Mouse (Mus musculus): Measurements from ENCODE around the gene Fbxl19. TPM values are rescaled to one million over a fixed set of nuclear protein-coding genes. Genes with fewer than 3 reads are reported as not detected.
A peak's percentile ranks its signal among the peaks of the same experiment; 100 is the strongest.

The Fbxl19 gene
- polyA plus RNA-seq (2014; fragmentation: Nextera tagmentation; extraction: Ambion mirVana), result 5.3 and 5.6 TPM in 2 replicates

- Histone ChIP-seq H3K27me3 (ENCODE audit: insufficient read depth, low read length) (no peaks in the 10 kb centered on the region), H3K9ac (peak within 1 kb of the TSS; percentile 61), H3K4me1 (ENCODE audit: insufficient read depth) (peaks cover 8% of the 10 kb centered on the region; the same call in 1 of the 2 replicates), H3K36me3 (ENCODE audit: insufficient read depth) (peaks cover 18% of the 10 kb centered on the region), H3K4me2 (peak within 1 kb of the TSS; percentile 86), H3K4me3 (ENCODE audit: low read depth, low read length) (peak within 1 kb of the TSS; percentile 67), H3K27ac (ENCODE audit: low read depth) (peak within 1 kb of the TSS; percentile 86), H3K9me3 (ENCODE audit: low read depth, low read length) (no peaks in the 10 kb centered on the region)
- WGBS, result under 1% methylated on average over 26 of the region's 26 CpGs
- TF ChIP-seq CTCF (IDR thresholded peaks at IDR 0.05; ENCODE audit: low read depth), result peak; percentile 71
- DNase-seq, result peak; percentile 92
- no peak for ATAC-seq (ENCODE audit: insufficient read depth)
Observed at GRCm38 (mm10) chr7:127744366-127745045, at the start of gene Fbxl19. TSS of gene Fbxl19 (plus strand) at chr7:127744543.

DNA sequence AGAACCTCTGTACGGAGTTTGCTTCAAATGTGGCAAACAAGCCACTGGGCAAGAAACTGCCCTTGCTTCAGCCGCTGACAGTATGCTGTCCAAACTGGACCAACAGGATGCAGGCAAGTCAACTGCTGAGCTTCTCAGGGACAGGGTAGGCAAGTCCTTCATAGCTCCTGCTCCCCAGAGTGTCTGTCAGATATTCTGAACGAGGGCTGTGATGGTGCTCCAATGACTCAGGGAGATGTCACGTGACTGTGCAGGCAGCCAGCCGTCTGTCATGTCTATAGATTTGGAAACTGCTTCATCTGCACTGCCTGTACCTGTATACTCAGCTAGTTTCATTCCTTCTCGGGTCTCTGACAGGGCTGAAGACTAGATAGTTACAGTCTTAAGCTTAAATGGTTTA is 45.4 kb upstream of the Fbxl19 start:
- Histone ChIP-seq H3K4me2 (no peak overlapping the region), H3K27me3 (ENCODE audit: insufficient read depth, low read length) (no peaks in the 10 kb centered on the region), H3K9ac (no peak overlapping the region), H3K4me1 (ENCODE audit: insufficient read depth) (no peaks in the 10 kb centered on the region), H3K9me3 (ENCODE audit: low read depth, low read length) (no peaks in the 10 kb centered on the region), H3K36me3 (ENCODE audit: insufficient read depth) (peaks cover 31% of the 10 kb centered on the region), H3K4me3 (ENCODE audit: low read depth, low read length) (no peak overlapping the region), H3K27ac (ENCODE audit: low read depth) (no peak overlapping the region)
- no peak for TF ChIP-seq CTCF (IDR thresholded peaks at IDR 0.05; ENCODE audit: low read depth)
- DNase-seq, result no peak
- no peak for ATAC-seq (ENCODE audit: insufficient read depth)
- 70% methylated on average over 6 of the region's 6 CpGs for WGBS

DNA sequence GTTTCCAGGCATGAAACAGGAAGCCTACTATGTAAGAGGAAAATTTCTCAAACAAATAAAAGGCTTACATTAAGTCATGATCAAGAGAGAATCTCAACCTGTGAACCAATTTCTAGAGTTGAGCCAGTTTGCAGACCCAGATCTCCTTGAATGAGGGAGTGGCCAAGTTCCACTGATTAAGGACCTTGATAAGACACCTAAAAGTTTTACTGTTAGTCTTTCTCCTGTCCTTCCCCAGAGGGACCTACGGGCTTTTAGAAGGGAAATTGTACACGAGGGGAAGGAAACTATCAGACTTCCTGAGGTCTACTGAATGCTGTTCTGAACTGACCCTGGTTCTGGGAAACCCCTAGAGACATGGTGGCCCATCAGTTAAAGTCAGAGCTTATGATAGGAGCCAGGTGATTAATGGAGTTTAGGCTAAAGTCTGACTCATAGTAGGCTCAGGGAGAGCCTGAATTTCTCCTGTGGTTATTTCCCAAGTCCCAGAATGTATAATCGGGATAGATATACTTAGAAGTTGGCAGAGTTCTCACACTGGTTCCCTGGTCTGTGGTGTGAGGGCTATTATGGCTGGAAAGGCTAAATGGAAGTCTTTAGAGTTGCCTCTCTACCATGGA is 43.5 kb upstream of the Fbxl19 start:
- no peak overlapping the region for H3K4me3 ChIP-seq (ENCODE audit: low read depth, low read length)
- TF ChIP-seq CTCF (IDR thresholded peaks at IDR 0.05; ENCODE audit: low read depth), result no peak
- no peaks in the 10 kb centered on the region for H3K4me1 ChIP-seq (ENCODE audit: insufficient read depth)
- DNase-seq (no peak), ATAC-seq (ENCODE audit: insufficient read depth) (no peak)
- H3K27me3 ChIP-seq (ENCODE audit: insufficient read depth, low read length), result no peaks in the 10 kb centered on the region
- 71% methylated on average over 3 of the region's 3 CpGs for WGBS
- H3K27ac ChIP-seq (ENCODE audit: low read depth), result no peak overlapping the region
- no peak overlapping the region for H3K4me2 ChIP-seq
- H3K9ac ChIP-seq, result no peak overlapping the region
- H3K36me3 ChIP-seq (ENCODE audit: insufficient read depth), result peaks cover 47% of the 10 kb centered on the region
- H3K9me3 ChIP-seq (ENCODE audit: low read depth, low read length), result no peaks in the 10 kb centered on the region

GRCm38 (mm10) chr7:127703561-127704178 is 40.7 kb upstream of the Fbxl19 start:
- H3K4me2 ChIP-seq, result no peak overlapping the region
- no peak for TF ChIP-seq CTCF (IDR thresholded peaks at IDR 0.05; ENCODE audit: low read depth)
- H3K9me3 ChIP-seq (ENCODE audit: low read depth, low read length), result no peaks in the 10 kb centered on the region
- H3K27me3 ChIP-seq (ENCODE audit: insufficient read depth, low read length), result no peaks in the 10 kb centered on the region
- H3K4me1 ChIP-seq (ENCODE audit: insufficient read depth), result peaks cover 11% of the 10 kb centered on the region; the same call in 1 of the 2 replicates
- no peak overlapping the region for H3K9ac ChIP-seq
- H3K27ac ChIP-seq (ENCODE audit: low read depth), result no peak overlapping the region
- 87% methylated on average over 8 of the region's 8 CpGs for WGBS
- no peak overlapping the region for H3K4me3 ChIP-seq (ENCODE audit: low read depth, low read length)
- DNase-seq (no peak), ATAC-seq (ENCODE audit: insufficient read depth) (no peak)
- H3K36me3 ChIP-seq (ENCODE audit: insufficient read depth), result peaks cover 60% of the 10 kb centered on the region

DNA sequence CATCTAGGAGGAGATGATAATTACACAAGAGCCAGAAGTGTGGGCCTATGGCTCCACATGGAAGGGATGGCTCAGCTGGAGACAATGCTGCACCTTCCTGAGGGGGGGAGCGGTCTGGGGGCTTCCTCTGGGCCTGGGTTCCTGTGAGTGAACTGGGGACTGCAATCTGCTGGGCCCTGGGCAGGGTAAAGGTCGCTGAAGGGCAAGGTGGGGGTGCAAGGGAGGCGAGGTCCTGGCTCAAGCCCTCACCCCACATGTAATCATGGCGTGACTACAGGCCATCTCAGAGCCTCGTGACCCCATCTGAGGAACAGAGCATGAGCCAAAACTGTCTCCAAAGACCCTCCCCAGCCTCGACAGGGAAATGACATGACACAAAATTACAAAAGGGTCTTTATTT is 39.7 kb upstream of the Fbxl19 start:
- ATAC-seq (ENCODE audit: insufficient read depth), result no peak
- Histone ChIP-seq H3K9me3 (ENCODE audit: low read depth, low read length) (no peaks in the 10 kb centered on the region), H3K4me2 (no peak overlapping the region), H3K27ac (ENCODE audit: low read depth) (no peak overlapping the region), H3K27me3 (ENCODE audit: insufficient read depth, low read length) (no peaks in the 10 kb centered on the region), H3K4me1 (ENCODE audit: insufficient read depth) (peaks cover 15% of the 10 kb centered on the region; the same call in 1 of the 2 replicates), H3K9ac (no peak overlapping the region), H3K36me3 (ENCODE audit: insufficient read depth) (peaks cover 55% of the 10 kb centered on the region), H3K4me3 (ENCODE audit: low read depth, low read length) (no peak overlapping the region)
- 69% methylated on average over 6 of the region's 6 CpGs for WGBS
- no peak for DNase-seq
- no peak for TF ChIP-seq CTCF (IDR thresholded peaks at IDR 0.05; ENCODE audit: low read depth)

DNA sequence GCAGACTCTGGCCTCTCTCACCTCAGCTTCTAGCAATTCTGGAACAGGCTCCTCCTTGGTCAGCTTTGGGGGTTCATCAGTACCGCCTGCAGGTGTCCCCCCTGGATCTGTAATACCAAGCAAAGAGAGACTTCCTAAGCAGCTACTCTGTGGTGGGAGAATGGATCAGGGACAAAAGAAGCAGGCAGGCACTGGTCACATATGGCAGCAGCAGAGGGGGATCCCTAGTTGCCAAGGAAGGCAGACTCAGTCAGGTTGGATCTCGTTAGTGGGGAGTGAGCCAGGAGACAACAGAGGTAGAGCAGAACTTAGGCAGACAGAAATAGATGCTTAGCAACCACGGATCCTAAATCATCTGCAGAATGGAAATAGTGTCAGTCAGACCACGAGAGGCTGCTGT is 38.6 kb upstream of the Fbxl19 start:
- no peak for TF ChIP-seq CTCF (IDR thresholded peaks at IDR 0.05; ENCODE audit: low read depth)
- Histone ChIP-seq H3K27me3 (ENCODE audit: insufficient read depth, low read length) (no peaks in the 10 kb centered on the region), H3K4me3 (ENCODE audit: low read depth, low read length) (no peak overlapping the region), H3K9me3 (ENCODE audit: low read depth, low read length) (no peaks in the 10 kb centered on the region), H3K9ac (no peak overlapping the region), H3K4me2 (no peak overlapping the region), H3K36me3 (ENCODE audit: insufficient read depth) (peaks cover 50% of the 10 kb centered on the region), H3K27ac (ENCODE audit: low read depth) (no peak overlapping the region), H3K4me1 (ENCODE audit: insufficient read depth) (peaks cover 15% of the 10 kb centered on the region; the same call in 1 of the 2 replicates)
- DNase-seq, result no peak
- ATAC-seq (ENCODE audit: insufficient read depth), result no peak
- WGBS, result 73% methylated on average over 4 of the region's 4 CpGs

All from lung, embryonic 14.5 days (tissue).